Mouse (Mus musculus) erythroblast, embryonic 14.5 days (primary cell): Measurements from ENCODE around the gene Mink1. TPM values are rescaled to one million over a fixed set of nuclear protein-coding genes. Genes with fewer than 3 reads are reported as not detected.

Experiments used
- H3K27me3 ChIP-seq: 2 replicates; pipeline ENCODE4 v1.6.1; 2012; ENCODE audit warnings: inconsistent platforms; ENCODE audit not compliant: control insufficient read depth
- H3K36me3 ChIP-seq: 2 replicates; pipeline ENCODE4 v1.6.1; 2012; ENCODE audit warnings: mild to moderate bottlenecking, inconsistent platforms; ENCODE audit not compliant: control insufficient read depth
- H3K4me1 ChIP-seq: 2 replicates; pipeline ENCODE4 v1.6.1; 2012; ENCODE audit warnings: inconsistent platforms; ENCODE audit not compliant: control insufficient read depth
- H3K4me3 ChIP-seq: replicated peaks from 2 replicates; pipeline ENCODE3; 2012; ENCODE audit warnings: moderate library complexity, mild to moderate bottlenecking, inconsistent platforms
- H3K9me3 ChIP-seq: 2 replicates; pipeline ENCODE4 v1.6.1; 2012; ENCODE audit warnings: low read length, inconsistent platforms, mixed read lengths; ENCODE audit not compliant: control insufficient read depth
- GATA1 ChIP-seq: IDR thresholded peaks from 2 replicates; pipeline ENCODE4 v1.6.1; 2012; ENCODE audit warnings: low read length, inconsistent platforms, mixed read lengths
- TAL1 ChIP-seq: IDR thresholded peaks from 3 replicates; pipeline ENCODE4 v1.6.1; 2012; ENCODE audit warnings: low read length, inconsistent platforms, mixed read lengths
- polyA plus RNA-seq: library from polyadenylated mRNA; stranded (reverse); fragments of >175 nt; gene quantifications from 2 replicates; pipeline ENCODE4 v1.2.3, GENCODE M21; 2012

Mink1 gene
- polyA plus RNA-seq, 1 experiment: 1.2 TPM

DNA sequence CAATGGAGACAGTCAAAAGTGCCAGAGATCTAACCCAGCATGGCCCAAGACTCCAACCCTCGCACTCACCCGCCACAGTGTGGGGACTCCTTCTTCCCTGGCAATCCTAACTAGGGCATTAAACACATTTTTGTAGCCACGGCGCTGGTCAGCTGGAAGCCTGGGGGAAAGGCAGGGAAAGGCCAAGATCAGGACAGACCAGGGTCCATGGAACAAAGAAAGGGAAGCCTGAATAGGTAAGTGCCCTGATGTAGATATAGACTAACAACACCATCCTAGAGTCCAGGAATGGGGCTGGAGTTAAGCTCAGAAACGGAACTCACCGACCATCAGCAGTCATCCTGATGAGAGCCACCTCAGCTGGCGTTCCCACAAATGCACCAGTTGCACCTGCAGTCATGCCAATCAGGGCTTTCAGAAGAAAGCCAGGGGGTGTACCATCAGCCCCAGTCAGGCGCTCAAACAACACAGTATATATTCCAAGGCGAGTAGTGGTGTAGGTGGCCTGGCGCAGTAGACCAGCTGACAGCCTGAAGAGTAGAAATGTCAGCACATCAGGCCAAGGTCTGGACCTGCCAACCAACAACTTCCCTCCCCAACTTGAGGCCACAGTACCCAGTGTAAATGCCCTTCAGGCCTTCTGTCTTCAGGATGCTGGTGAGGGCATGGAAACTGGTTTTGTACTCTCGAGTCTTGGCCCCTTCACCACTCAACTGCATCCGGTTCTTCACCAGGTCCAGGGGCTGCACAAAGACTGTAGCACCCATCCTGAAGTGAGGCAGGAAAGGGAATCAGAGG lies 83.0 kb downstream of the Mink1 start:
- no peaks in the 10 kb centered on the region for H3K27me3 ChIP-seq
- TF ChIP-seq TAL1: no peak
- TF ChIP-seq GATA1: no peak
- peak overlapping the region; percentile 74 for H3K4me3 ChIP-seq
- peaks cover 63% of the 10 kb centered on the region for H3K4me1 ChIP-seq
- peaks cover 55% of the 10 kb centered on the region for H3K36me3 ChIP-seq
- no peaks in the 10 kb centered on the region for H3K9me3 ChIP-seq

DNA sequence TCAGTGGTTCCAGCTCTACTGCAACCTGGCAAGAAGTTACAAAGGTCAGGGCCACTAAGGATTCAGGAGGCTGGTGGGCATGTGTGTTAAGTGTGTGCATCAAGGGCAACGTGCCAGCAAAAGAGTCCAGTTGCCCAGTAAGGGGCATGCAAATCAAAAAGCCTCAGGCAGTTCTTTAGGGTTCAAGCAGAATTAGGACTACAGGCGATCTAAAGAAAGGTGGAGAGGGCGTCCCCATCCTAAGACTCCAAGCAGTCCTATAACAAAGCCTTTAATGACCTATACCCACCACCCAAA lies 83.5 kb downstream of the Mink1 start:
- no peaks in the 10 kb centered on the region for H3K9me3 ChIP-seq
- H3K27me3 ChIP-seq: no peaks in the 10 kb centered on the region
- no peak for TF ChIP-seq GATA1
- no peak for TF ChIP-seq TAL1
- H3K36me3 ChIP-seq: peaks cover 60% of the 10 kb centered on the region
- peaks cover 64% of the 10 kb centered on the region for H3K4me1 ChIP-seq
- H3K4me3 ChIP-seq: peak overlapping the region; percentile 74

DNA sequence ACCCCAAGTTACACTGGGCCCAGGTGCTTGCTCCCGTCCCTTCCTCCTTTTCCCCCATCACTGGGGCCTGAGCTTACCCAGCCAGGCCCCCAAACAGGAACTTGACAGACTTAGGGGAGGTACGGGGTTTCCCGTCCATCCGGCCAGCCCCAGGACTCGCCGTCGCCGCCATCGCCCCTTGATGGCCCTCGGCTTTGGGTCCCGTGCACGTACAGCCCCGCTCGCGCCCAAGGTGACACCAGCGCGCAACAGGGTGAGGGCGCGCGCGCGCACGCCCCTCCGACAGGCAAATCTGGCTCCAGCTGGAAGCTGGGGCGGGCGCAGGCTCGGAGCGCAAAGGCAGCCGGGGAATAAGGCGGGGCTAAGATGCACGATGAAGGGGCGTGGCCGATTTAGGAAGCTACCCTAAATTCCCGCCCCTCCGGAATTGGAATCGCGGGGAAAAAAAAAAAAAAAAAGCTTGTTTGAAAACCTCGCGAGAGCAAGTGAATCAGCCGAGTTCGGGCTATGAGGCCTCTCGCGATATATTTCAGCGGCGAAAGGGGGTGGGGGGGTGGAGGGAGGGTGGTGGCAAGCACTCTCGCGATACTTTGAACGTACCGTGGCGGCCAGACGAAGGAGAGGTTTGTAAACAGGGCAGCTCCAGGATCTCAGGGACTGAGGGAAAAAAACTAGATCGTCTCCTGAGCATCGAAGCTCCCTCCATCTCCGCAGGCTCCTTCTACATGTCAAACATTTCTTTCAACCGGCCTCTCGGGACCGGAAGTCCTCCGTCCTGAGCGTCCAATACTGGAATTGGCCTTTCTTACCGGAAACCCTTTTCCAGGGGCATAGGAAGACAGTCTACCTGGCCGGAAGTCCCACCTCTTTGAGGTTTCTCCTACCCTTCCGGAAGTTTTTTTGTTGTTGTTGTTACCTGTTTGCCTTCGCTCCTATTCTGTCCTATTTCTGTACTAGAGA lies 84.3 kb downstream of the Mink1 start, which contains the start of the genes Rnf167 and Slc25a11:
Gene Rnf167, plus strand, starts transcription at position 545 of the 960 bp plus-strand sequence.
Gene Slc25a11, minus strand, starts transcription at position 789 of the 960 bp plus-strand sequence.
- Histone ChIP-seq H3K27me3 (no peaks in the 10 kb centered on the region), H3K4me3 (peak within 1 kb of the TSS; percentile 74), H3K9me3 (no peaks in the 10 kb centered on the region), H3K4me1 (peaks cover 68% of the 10 kb centered on the region), H3K36me3 (peaks cover 68% of the 10 kb centered on the region)
- TF ChIP-seq GATA1: no peak

DNA sequence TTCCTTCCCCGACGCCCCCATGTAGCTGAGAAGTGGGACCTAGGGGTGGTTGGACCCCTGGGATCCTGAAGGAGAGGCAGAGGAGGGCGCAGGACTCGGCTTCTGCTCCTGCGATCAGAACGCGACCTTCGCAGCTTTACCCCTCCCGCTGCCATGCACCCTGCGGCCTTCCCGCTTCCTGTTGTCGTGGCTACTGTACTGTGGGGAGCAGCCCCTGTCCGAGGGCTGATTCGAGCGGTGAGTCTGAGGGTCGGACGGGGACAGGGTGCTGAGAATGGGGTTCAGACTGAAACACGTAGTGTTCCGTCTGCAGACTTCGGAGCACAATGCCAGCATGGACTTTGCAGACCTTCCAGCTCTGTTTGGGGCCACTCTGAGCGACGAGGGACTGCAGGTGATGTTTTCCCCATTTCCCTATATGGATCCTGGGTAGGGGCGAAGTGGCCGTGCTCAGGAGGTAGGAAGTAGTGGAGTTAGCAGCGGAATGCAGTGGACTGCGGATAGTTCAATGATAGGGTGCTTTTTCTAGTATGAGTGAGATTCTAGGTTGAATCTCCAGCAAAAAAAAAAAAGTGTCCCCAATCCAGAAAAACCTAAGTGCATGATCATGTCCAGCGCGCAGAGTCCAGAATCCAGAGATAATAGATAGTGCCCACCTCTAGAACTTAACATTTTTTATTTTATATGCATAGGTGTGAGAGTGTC lies 85.2 kb downstream of the Mink1 start:
- Histone ChIP-seq H3K27me3 (no peaks in the 10 kb centered on the region), H3K9me3 (no peaks in the 10 kb centered on the region), H3K4me3 (peak overlapping the region; percentile 74), H3K36me3 (peaks cover 73% of the 10 kb centered on the region), H3K4me1 (peaks cover 75% of the 10 kb centered on the region)
- TF ChIP-seq TAL1: no peak
- no peak for TF ChIP-seq GATA1

DNA sequence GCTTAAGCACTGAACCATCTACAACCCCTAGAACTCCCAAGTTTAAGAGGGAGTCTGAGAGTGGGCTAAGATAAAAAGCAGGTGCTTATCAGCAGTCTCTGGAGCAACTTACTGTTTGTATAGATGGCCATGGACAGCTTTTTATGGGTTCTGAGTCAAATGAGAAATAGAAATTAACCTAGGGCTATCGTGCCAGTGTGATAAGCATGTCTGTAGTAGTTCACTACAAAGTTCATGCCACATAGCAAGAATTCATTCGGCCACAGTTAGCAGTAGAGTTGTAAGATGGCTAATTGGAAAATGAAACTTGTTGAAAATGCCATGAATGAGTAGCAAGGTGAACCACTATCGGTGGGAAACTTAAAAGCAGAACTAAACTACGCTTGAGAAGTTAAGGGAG lies 85.8 kb downstream of the Mink1 start:
- Histone ChIP-seq H3K4me3 (peak overlapping the region; percentile 74), H3K27me3 (no peaks in the 10 kb centered on the region), H3K36me3 (peaks cover 75% of the 10 kb centered on the region), H3K4me1 (peaks cover 81% of the 10 kb centered on the region), H3K9me3 (no peaks in the 10 kb centered on the region)
- no peak; the same call in 2 of the 3 replicates for TF ChIP-seq TAL1
- TF ChIP-seq GATA1: peak; percentile 52

DNA sequence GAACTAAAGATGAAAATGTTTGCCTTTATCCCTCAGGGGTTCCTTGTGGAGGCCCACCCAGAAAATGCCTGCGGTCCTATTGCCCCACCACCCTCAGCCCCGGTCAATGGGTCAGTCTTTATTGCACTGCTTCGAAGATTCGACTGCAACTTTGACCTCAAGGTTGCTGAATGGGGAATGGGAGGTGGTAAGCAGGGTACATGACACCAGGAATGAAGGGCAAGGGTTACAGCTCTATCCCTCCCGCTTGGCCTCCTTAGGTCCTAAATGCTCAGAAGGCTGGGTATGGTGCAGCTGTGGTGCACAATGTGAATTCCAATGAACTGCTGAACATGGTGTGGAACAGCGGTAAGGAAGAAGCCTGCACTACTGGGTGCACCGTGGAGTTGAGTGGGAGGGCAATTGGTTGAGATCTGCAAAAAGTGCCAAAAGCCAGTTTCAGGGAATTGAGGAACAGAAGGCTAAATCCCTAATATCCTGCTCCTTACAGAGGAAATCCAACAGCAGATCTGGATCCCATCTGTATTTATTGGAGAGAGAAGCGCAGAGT lies 86.6 kb downstream of the Mink1 start:
- TF ChIP-seq GATA1 (no peak), TAL1 (no peak)
- Histone ChIP-seq H3K4me1 (peaks cover 84% of the 10 kb centered on the region), H3K9me3 (no peaks in the 10 kb centered on the region), H3K27me3 (no peaks in the 10 kb centered on the region), H3K4me3 (peak overlapping the region; percentile 74), H3K36me3 (peaks cover 72% of the 10 kb centered on the region)

DNA sequence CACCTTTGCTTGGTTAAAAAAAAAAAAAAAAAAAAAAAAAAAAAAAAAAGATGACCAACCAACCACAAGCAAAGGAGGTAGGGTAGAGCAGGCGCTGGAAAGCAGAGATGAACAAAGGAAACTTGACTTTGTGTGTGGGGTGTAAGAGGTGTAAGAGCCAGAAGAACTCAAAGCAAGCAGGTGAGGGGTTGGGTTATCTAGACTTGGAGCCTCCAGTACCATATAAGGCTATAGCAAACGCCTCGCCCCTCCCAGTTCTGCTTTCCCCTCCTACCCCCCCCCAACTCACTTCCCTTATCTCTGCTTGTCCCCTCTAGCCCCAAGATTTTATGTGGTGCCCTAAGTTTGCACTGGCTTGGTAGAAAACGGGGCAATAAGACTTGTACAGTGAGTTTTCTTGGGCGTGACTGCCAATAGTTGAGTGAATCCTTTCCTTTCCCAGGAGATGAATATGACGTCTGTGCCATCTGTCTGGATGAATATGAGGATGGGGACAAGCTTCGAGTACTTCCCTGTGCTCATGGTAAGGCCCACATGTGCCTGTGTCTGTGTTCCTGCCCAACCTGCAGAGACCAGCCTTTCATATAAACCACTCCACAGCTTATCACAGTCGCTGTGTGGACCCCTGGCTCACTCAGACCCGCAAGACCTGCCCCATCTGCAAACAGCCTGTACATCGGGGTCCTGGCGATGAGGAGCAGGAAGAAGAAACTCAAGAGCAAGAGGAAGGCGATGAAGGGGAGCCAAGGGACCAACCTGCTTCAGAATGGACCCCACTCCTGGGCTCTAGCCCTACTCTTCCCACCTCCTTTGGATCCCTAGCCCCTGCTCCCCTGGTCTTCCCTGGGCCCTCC lies 87.9 kb downstream of the Mink1 start:
- peaks cover under 1% of the 10 kb centered on the region; the same call in 1 of the 2 replicates for H3K27me3 ChIP-seq
- H3K4me1 ChIP-seq: peaks cover 82% of the 10 kb centered on the region
- H3K4me3 ChIP-seq: peak overlapping the region; percentile 31
- peaks cover 60% of the 10 kb centered on the region for H3K36me3 ChIP-seq
- no peaks in the 10 kb centered on the region for H3K9me3 ChIP-seq
- no peak for TF ChIP-seq GATA1
- TF ChIP-seq TAL1: no peak

DNA sequence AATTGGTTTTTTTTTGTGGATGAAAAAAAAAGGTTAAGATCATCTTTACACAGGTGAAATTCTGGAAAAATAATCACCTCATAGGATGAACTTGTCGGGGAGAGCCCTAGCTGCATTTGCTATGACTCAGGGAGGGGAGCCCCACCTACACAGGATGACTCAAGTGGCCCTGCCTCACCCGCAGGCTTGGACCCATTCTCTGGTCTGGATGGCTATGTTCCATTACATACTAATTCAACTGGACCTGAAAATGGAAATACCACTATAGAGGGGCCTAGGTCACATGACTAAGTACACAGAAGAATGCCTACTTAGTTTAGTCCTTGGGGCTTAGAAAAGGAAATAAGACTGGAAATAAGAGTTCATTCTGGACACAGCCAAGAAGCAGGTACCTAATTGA lies 88.7 kb downstream of the Mink1 start:
- Histone ChIP-seq H3K4me1 (peaks cover 82% of the 10 kb centered on the region), H3K36me3 (peaks cover 54% of the 10 kb centered on the region)

More for the DNA sequence above, 88.7 kb downstream of the Mink1 start:
- Histone ChIP-seq H3K4me3 (peak overlapping the region; percentile 31), H3K27me3 (peaks cover 9% of the 10 kb centered on the region), H3K9me3 (no peaks in the 10 kb centered on the region)
- no peak for TF ChIP-seq TAL1
- TF ChIP-seq GATA1: no peak
